Mouse (Mus musculus): ENCODE measurements around the gene Itga2. TPM values are rescaled to one million over a fixed set of nuclear protein-coding genes. Genes with fewer than 3 reads are reported as not detected.

Itga2 gene
- total RNA-seq, 2 experiments from 2014 or later = 2.6 to 5.6 TPM

DNA sequence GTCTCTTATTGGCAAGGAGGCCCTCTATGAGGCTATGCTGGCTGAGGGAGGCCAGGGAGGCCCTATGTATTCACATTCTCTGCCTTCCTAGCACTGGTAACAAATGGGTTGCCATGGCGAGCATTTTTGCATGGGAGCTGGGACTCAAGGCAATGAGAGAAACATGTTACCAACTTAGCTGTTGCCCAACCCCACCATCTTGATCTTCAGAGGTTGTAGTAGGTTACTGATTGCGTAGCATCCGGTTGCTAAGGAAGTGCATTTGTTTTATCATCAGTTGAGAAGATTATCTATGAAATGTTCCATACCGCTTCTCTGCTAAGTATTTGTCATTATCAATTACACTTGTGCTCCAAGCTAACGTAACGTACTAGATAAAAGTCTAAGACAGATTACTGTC is 44.2 kb downstream of the Itga2 start:
- no peak for DNase-seq
- intact Hi-C loops (cut with DNase I; ENCODE audit: low total_unique reads) = no loop called here

DNA sequence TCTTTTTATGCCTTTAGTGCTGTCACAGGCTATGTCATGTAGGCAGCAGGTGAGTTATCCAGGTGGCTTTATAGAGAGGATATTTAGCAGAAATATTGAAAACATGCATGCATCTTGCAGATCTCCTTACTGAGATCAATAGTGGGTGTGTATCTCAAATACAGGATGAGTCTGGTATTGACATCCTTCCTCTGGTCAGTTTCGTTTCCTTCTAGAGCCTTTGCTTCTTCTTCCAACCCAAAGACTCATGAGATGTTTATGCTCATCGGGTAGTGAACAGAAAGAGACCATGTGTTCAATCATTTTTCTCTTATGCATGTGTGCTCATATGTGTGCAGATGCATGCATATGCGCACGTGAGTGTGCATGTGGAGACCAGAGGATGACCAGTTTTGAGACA is 44.6 kb downstream of the Itga2 start:
- no peak for DNase-seq
- intact Hi-C loops (cut with DNase I; ENCODE audit: low total_unique reads) = no loop called here

DNA sequence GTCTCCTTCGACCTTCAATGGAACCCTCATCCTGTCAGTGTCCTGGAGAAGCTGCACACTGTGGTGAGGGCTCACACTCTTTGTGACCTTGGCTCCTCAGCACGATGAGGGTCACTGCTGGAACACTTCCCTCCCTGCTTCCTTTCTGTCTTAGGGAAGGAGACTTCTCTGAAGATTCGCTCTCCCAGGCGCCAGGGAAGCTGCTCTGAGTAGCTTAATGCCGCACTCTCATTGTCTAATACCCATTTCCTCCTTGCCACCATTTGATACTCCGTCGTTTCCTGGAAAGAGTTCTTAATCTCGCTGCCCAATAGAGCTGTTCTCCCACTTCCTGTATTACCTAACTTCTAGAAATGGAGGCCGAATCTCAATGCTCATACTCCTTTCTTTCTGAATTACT is 46.7 kb downstream of the Itga2 start:
- intact Hi-C loops (cut with DNase I; ENCODE audit: low total_unique reads) = no loop called here
- no peak for DNase-seq

DNA sequence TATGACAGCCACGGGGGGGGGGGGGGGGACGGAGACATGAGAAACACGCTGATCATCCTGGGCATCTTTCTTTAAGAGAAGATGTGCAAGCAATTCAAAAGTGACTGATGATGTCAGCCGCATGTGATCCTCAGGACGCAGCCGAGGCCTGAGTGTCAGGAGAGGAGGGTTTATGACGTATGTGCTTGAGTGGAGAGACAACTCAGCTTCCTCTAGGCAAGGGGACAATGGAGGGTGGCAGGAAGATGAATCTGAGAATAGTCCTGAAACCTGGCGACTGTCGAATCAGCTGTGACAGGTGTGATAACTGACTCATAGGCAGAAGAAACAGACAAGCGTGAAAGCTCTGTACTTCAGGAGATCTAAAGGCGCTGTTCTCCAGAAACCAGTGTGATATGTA is 53.2 kb downstream of the Itga2 start:
- DNase-seq = no peak
- intact Hi-C loops (cut with DNase I; ENCODE audit: low total_unique reads) = no loop called here

DNA sequence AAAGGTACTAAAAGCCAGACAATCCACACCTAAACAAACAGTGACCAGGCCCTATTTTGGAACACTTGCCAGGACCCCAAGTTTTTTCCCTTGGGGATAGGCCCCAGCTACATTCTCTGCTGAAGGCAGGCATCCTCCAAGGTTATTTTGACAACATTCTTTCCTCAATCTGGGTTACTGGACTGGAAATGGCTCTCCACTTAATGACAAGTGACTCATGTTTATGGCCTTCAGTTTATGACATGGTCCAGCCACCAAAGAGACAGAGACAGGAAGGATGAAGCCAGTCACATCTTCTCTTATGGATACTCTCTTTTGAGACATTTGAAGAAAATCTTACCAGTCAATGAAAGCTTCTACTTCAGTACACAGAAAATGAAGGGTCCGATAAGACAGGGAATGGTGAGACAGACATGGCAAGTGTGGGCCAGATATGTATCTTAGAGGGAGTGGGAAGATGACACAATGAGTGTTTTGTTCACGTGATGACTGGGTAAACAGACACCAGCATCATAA is 55.8 kb downstream of the Itga2 start:
- intact Hi-C loops (cut with DNase I; ENCODE audit: low total_unique reads) = no loop called here
- DNase-seq = no peak

DNA sequence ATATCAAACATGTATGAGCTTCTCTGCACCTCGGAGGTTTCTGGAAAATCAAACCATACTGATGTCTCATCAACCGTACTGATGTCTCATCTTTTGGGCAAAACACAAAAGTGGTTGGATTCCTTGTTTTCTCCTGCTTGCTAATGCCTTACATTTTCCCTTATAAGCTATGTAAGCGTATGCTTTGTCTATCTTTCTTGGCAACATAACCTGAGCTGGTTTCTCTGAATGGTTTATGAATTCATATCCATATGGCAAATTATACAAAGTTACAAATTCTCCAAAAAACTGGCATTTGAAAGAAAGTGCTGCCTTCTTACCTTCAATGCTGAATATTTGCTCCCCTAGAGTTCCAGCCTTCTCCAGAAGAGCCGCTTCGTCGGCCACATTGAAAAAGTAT is 57.2 kb downstream of the Itga2 start:
- DNase-seq = no peak
- intact Hi-C loops (cut with DNase I; ENCODE audit: low total_unique reads) = no loop called here

DNA sequence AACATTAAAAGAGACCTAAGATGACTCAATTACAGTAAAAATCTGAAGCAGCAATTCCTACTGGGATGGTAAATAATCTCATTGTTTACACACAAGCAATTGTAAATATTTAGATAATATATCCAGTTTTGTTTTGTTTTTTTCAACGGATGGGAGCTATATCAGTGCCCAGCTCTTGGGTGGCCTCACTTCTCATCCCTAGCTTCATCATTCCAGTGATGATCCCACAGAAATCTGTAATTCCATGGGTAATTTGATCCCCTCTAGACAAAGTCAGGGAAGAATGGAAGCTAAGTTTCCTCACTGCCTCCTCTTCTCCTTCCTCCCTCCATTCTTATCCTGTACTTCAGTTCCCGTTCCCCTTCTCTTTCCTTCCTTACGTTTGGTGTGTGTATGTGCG is 74.4 kb downstream of the Itga2 start:
- no peak for DNase-seq
- intact Hi-C loops (cut with DNase I; ENCODE audit: low total_unique reads) = no loop called here

DNA sequence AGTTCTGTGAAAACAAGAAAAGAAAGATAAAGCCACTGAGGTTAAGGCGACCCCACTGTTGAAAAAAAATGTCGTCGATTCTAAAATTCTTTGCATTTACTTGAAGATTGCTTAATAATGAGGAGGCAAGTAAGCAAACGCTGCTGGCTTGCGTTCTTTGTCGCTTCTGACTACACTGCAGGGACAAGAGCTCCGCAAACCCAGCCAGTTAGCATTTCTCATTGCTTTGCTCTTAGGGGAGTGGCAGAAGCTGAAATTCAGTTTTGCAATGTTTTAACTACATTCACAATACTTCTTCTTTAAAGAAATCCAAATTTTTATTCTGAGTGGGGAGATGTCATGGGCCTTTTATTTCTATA is 75.7 kb downstream of the Itga2 start:
- intact Hi-C loops (cut with DNase I; ENCODE audit: low total_unique reads) = no loop called here
- no peak for DNase-seq

DNA sequence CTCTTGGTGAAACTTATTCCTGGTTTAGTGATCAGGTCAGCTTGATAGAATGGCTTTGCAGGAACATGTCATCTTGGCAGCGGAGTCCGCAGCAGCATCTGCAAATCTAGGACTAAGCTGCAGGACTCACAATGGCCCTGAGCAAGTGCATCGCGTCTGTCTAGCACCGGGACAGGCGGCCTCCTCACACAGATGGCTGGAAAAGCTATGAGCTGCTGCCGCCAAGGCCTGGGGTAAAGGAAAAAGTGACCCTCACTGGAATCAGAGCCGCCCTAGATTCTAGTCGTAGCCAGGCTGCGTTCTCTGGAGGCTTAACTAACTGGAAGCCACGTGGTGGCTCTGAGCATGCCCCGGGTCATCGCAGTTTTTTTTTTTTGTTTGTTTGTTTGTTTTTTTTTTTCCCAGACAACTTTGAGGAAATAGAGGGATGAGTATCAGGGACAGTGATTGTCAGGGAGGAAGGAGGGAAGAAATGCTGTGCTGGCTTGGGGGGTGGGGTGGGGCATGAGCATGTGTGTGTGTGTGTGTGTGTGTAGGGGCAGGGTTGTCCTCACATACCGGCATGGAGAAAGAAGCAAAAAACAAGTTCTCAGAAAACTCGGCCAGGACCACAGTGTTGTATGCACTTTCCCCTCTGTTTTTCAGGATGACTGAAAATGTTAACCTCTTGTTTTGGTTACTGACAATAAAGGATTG is 76.2 kb downstream of the Itga2 start:
- DNase-seq = peak; percentile 64

DNA sequence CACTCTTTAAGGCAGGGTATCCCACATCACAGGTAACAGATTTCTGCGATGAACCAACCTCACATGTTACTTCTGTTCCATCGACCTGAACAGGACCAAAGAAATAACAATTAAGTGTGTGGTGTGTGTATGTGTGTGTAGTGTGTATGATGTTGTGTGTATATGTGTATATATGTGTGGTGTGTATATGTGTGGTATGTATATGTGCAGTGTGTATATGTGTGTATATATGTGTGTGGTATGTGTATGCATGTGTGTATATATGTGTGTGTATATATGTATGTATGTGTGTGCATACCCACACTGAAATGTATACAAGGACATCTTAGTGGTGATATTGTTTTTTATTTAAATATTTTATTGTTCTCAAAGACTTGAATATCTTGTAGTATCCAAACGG is 77.5 kb downstream of the Itga2 start:
- DNase-seq = no peak
- intact Hi-C loops (cut with DNase I; ENCODE audit: low total_unique reads) = no loop called here

More for the DNA sequence above, 76.2 kb downstream of the Itga2 start:
- intact Hi-C loops (cut with DNase I; ENCODE audit: low total_unique reads) = no loop called here

DNA sequence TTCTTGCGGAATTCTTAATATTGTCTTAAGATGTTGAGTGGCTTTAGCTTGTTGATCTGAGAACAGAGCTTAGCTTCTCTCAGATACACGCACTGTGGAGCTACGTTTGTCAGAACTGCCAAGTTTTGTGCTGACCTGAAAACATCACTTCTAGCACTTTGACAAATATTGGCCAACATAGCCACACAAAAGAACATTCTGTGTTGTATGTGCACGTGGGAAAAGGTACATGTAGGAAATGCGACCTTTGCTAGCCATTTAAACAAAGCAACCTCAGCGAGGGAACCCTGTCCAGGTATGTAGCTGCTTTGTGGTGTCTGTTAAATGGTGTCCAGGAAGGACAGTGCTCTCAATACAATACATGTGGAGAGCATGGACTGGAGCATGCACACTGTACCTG is 77.9 kb downstream of the Itga2 start:
- no peak for DNase-seq

DNA sequence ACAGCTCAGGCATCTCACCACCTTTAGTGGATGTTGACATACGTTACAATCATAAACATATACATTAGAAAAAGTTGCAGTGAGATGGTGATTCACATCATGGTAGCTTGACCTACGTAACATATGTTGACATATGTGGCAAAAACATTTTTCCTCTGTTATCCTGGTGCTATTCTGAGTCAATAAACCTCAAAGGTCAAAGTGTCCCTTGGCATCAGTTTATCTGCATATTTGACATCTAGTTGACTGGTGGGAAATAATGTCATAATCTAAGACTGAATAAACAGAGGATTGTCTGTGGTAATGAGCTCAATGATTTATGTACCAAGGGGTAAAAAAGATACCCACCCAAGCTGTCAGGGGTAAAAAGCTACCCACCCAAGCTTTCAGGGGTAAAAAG is 78.7 kb downstream of the Itga2 start:
- intact Hi-C loops (cut with DNase I; ENCODE audit: low total_unique reads) = no loop called here
- no peak for DNase-seq

More for the DNA sequence above, 77.9 kb downstream of the Itga2 start:
- intact Hi-C loops (cut with DNase I; ENCODE audit: low total_unique reads) = no loop called here

DNA sequence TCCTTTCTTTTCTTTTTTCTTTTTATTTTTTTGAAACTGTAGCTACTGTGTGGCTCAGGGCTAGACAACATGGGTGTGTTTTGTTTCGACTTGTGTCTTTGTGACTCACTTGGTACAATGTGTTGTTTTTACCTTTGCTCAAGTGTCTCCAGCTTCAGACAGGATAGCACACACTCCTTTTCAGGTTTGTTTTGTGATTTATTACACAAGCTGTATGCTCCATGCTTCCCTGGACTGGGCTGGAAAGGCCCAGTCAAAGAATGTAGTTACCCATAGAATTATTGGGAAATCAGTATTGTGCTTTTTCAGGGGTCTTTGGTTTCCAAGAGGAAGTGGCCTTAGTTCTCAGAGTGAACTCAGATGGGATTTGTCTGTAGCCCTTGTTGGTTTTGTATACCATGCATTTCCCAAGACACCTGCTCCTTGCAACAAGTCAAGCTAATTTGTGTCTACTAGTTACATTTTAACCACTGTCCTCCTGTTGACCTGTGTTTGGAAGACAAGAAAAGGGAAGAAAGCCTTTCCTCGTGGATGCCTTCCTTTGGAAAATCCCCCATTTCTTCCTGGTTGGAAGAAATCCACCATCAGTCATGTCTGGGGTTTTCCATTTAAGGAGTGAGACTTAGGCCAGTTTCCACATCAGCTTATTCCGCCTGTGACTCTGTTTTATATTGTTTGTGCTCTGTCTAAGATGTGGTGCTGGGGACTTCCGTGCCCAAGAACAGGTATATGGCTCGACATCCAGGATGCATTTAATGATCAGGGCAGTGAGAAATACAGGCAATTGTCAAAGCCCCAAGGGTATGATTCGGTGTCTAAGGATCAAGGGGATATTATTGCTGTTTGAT is 79.4 kb downstream of the Itga2 start:
- intact Hi-C loops (cut with DNase I; ENCODE audit: low total_unique reads) = no loop called here

DNA sequence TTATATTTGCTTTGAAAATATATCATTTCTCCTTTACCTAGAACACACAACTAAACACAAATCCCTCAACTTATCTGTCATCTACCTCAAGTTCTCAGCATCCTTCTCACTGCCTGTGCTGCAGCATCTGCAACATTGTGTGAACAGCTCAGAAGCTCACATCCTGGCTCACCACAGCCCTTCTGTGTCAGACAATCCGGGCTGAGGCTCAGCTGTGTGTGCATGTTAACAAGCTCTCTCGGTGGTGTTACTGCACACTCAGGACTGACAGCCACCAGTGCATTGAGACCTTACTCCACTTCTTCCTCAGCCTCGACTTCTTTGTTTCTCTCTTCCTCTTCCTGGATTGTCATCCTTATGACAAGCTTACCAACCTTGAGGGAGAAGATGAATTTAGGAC is 83.0 kb downstream of the Itga2 start:
- intact Hi-C loops (cut with DNase I; ENCODE audit: low total_unique reads) = no loop called here
- DNase-seq = no peak

More for the DNA sequence above, 79.4 kb downstream of the Itga2 start:
- DNase-seq = no peak

DNA sequence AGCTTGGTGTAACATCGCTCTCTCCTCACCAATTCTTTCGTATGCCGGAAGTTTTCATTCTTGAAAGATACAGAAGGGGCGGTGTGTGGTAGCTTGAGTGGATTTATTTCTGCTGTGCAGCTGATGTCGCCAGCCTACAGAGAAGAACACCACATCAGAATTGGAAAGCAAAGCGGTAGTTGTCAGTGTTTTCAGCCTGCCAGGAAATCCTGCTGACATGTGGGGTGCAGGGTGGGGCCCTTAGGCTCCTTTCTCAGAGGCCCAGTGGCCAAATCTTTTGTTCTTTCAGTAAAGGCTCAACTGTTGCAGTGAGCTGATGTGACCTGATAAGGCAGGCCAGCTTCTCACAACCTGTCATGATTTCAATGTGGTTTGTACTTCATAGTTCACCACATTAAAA is 86.1 kb downstream of the Itga2 start:
- no peak for DNase-seq
- intact Hi-C loops (cut with DNase I; ENCODE audit: low total_unique reads) = no loop called here

DNA sequence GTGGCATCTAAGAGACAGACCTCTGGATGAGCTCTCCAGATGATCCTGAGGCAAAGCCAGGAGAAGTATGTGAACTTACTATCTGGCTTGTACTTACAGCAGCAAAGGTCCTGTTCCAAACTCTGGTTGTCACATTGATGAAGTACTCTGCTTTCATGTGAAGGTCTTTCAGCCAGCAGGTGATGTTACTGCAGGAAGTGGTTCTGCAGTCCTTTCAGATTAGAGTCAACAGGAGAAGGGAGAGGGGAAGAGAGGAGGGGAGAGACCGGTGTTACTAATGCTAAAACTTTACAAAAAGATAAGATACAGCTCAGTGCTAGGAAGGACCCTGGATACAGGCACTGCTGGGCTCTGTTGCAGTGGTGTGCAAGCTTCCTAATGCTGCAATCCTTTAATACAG is 88.6 kb downstream of the Itga2 start:
- intact Hi-C loops (cut with DNase I; ENCODE audit: low total_unique reads) = no loop called here
- DNase-seq = no peak

DNA sequence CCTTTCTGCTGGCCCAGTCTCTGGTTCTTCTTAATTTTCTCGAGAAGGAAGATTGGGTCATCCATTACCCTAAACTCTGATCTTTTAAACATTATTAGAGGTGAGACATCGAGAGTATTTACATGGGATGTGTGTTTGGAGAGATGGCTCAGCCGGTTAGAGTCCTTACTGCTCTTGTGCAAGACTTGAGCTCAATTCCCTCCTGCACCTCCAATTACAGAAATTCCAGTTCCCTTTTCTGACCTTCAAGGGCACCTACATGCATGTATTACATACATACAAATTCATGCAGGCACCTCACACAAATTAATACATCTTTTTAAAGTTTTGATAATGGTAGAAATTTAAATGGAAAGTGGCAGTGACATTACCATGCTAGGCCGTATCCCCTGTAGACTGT is 91.4 kb downstream of the Itga2 start:
- intact Hi-C loops (cut with DNase I; ENCODE audit: low total_unique reads) = no loop called here
- DNase-seq = no peak

DNA sequence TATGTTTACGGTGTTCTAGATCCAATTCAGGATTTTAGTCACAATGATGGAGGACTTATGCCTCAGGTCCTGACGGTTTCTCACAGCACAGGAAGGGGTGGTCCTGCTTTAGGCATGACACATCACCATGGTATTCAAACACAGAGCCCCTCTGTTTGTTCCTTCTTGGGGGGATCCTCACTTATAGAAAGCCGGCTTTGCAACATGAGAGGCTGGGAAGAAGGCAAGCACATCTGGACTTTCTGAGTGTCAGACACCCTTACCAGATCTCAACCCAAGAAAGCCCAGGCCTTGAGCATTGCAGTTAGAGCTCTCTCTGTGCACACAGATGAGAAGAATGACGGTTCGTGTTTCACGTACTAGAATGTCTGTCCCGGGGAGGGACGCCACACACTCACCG is 92.8 kb downstream of the Itga2 start:
- DNase-seq = no peak
- intact Hi-C loops (cut with DNase I; ENCODE audit: low total_unique reads) = no loop called here

DNA sequence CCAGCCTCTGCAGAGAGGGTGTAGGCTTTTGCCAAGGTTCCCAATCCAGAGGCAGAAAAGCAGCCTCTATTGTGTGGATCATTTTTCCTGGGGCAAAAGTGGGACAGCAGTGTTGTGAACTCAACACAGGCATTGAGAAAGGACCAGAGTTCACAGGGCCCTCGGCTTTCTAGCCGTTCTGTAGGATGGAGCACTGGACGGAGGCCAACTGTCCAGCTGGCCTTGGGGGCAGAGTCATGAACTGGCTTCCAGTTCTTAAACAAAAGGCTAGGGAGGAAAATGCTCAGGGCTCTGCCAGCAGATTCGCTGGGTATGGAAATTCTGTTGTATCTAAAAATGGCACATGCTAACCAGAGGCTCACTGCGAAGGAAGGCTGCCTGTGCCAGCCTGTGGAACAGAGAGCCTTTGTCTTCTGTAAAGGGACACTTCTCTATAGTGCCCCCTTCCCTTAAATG is 93.3 kb downstream of the Itga2 start:
- DNase-seq = peak; percentile 69
- intact Hi-C loops (cut with DNase I; ENCODE audit: low total_unique reads) = no loop called here

DNA sequence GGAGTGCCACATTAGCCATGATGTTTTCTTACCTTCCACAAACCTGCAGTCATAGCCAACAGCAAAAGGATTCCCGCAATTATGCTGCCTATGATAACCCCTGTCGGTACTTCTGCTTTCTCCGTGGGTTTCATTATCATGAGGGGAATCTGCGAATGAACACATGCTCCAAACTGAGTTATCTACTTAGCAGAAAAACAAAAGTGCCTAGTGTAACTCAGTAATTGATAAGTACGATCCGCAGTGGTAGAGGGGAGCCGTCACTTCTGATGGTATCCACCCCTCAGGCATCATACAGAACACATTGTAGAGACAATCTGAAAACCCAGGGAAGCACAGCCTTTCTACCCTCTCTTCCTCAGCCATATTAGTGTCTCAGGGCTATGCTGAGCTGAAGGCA is 94.8 kb downstream of the Itga2 start:
- DNase-seq = no peak
- intact Hi-C loops (cut with DNase I; ENCODE audit: low total_unique reads) = no loop called here

DNA sequence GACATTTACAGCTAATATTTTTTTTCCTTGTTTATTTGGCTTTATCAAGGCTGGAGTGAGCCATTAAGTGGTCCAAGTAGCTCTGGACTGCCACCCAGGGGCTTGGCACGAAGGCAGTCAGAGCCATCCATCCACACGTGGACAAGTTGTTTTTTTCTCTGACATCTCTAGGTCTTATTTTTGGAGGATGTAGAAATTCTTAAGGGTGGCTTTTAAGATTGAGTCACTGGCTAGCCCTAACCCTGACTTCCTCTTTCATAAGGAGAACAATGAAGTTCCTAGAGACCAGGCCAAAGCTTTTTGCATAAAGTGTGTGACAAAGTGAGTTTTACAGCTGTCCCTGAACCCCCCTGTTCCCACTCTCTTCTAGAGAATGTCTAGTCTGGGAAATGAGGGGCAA is 97.3 kb downstream of the Itga2 start:
- DNase-seq = no peak
- intact Hi-C loops (cut with DNase I; ENCODE audit: low total_unique reads) = loop anchor here (5.0 kb wide), 1 partner anchor 128 kb away; no protein-coding TSS in a partner anchor
